Comparison of ENCODE assay signal across 16 mouse cellular contexts in genomic region chr9:102595662-102596436, GRCm38 (mm10). TPM values are rescaled to one million over a fixed set of nuclear protein-coding genes. Genes with fewer than 3 reads are reported as not detected.
DNase-seq lines count a peak whose midpoint lies in the region; ATAC-seq and TF ChIP-seq lines count a peak whose summit lies in the region.
"Had no signal": no experiment of that assay in that cellular context is flagged by ENCODE, and none has a peak within 500 bp of the region (broad histone marks: within the 10 kb centered on the region; RNA-seq: fewer than 3 reads in every experiment).

No protein-coding gene starts in this region.

- DNase-seq in testis, postnatal 14 days (ENCODE audit: low spot score): peak; percentile 34
- DNase-seq in testis, postnatal 10 days (ENCODE audit: low spot score): no peak
- peak; percentile 9 for DNase-seq in Muller cell, postnatal 12 days (ENCODE audit: inconsistent ontology term)
- DNase-seq in kidney, postnatal 14 days: peak; percentile 15
- no peak for DNase-seq in cerebellum, adult 2 months
- DNase-seq: adrenal gland, adult 8-10 months; cerebellum, adult 9-10 months; gastrocnemius, postnatal 14 days; heart, postnatal 14 days; thymus, postnatal 14 days had no signal

- no peak for TF ChIP-seq POLR2A in cerebellum, adult 2 months (IDR thresholded peaks at IDR 0.05; ENCODE audit: borderline replicate concordance, insufficient read depth, low read length)

- no peak overlapping the region for H3K9ac ChIP-seq in intestine, postnatal 0 days (ENCODE audit: low read depth, low read length)
- no peak overlapping the region for H3K9ac ChIP-seq in intestine, embryonic 16.5 days (ENCODE audit: low read depth, low read length)
- H3K9ac ChIP-seq: embryonic facial prominence, embryonic 15.5 days; limb, embryonic 15.5 days had no signal

- no peaks in the 10 kb centered on the region for H3K27me3 ChIP-seq in intestine, postnatal 0 days (replicated peaks; ENCODE audit: control insufficient read depth, insufficient read depth, low read length)
- no peaks in the 10 kb centered on the region for H3K27me3 ChIP-seq in intestine, embryonic 16.5 days (replicated peaks; ENCODE audit: control insufficient read depth, insufficient read depth, low read length)
- no peaks in the 10 kb centered on the region for H3K27me3 ChIP-seq in cerebellum, adult 2 months (ENCODE audit: control insufficient read depth, insufficient read depth, low read length)
- H3K27me3 ChIP-seq: embryonic facial prominence, embryonic 15.5 days; limb, embryonic 15.5 days had no signal

- no peak overlapping the region for H3K4me2 ChIP-seq in intestine, postnatal 0 days (replicated peaks; ENCODE audit: low read depth)
- no peak overlapping the region for H3K4me2 ChIP-seq in intestine, embryonic 16.5 days (ENCODE audit: low read depth, low read length)
- H3K4me2 ChIP-seq: embryonic facial prominence, embryonic 15.5 days; heart, embryonic 11.5 days; limb, embryonic 15.5 days had no signal

- no peaks in the 10 kb centered on the region for H3K9me3 ChIP-seq in intestine, postnatal 0 days (ENCODE audit: control insufficient read depth)
- no peaks in the 10 kb centered on the region for H3K9me3 ChIP-seq in intestine, embryonic 16.5 days (ENCODE audit: control insufficient read depth, low read length)
- H3K9me3 ChIP-seq: embryonic facial prominence, embryonic 15.5 days; limb, embryonic 15.5 days had no signal

- H3K4me1 ChIP-seq in intestine, postnatal 0 days (replicated peaks; ENCODE audit: control insufficient read depth, insufficient read depth, low read length): no peaks in the 10 kb centered on the region
- H3K4me1 ChIP-seq in intestine, embryonic 16.5 days (ENCODE audit: control insufficient read depth, insufficient read depth, low read length): 0 out of 2 replicates have a peak, but pooled peaks cover 3% of the 10 kb centered on the region
- no peaks in the 10 kb centered on the region for H3K4me1 ChIP-seq in cerebellum, adult 2 months (ENCODE audit: control insufficient read depth, insufficient read depth, low read length)
- H3K4me1 ChIP-seq: embryonic facial prominence, embryonic 15.5 days; limb, embryonic 15.5 days had no signal

- peak; percentile 28; the same call in 1 of the 2 replicates for ATAC-seq in intestine, postnatal 0 days
- ATAC-seq in intestine, embryonic 16.5 days: no peak
- ATAC-seq: hindbrain, embryonic 16.5 days had no signal

- H3K36me3 ChIP-seq in intestine, postnatal 0 days (ENCODE audit: control insufficient read depth, insufficient read depth): peaks cover 16% of the 10 kb centered on the region; the same call in 1 of the 2 replicates
- H3K36me3 ChIP-seq in intestine, embryonic 16.5 days (ENCODE audit: control insufficient read depth, insufficient read depth, low read length): peaks cover 2% of the 10 kb centered on the region; the same call in 1 of the 2 replicates

- no peak overlapping the region for H3K27ac ChIP-seq in intestine, postnatal 0 days (ENCODE audit: low read depth, low read length)
- no peak overlapping the region for H3K27ac ChIP-seq in intestine, embryonic 16.5 days (ENCODE audit: low read length)
- H3K27ac ChIP-seq in cerebellum, adult 2 months (ENCODE audit: insufficient read depth, low read length): no peak overlapping the region
- H3K27ac ChIP-seq: embryonic facial prominence, embryonic 15.5 days; limb, embryonic 15.5 days had no signal

- WGBS in intestine, postnatal 0 days: 79% methylated on average over 8 of the region's 8 CpGs
- WGBS in intestine, embryonic 16.5 days: 85% methylated on average over 8 of the region's 8 CpGs
- WGBS in cerebellum, adult 2 months: 64% methylated on average over 8 of the region's 8 CpGs

- no peak for TF ChIP-seq CTCF in intestine, postnatal 0 days (IDR thresholded peaks at IDR 0.05; ENCODE audit: low read depth)
- TF ChIP-seq CTCF in cerebellum, adult 2 months (IDR thresholded peaks at IDR 0.05; ENCODE audit: borderline replicate concordance, insufficient read depth, low read depth, low read length): no peak

- H3K4me3 ChIP-seq in intestine, postnatal 0 days (ENCODE audit: low read depth, low read length): no peak overlapping the region
- no peak overlapping the region for H3K4me3 ChIP-seq in intestine, embryonic 16.5 days (ENCODE audit: low read length)
- H3K4me3 ChIP-seq in cerebellum, adult 2 months (replicated peaks; ENCODE audit: insufficient read depth, low read depth, low read length): no peak overlapping the region
- H3K4me3 ChIP-seq: embryonic facial prominence, embryonic 15.5 days; limb, embryonic 15.5 days had no signal

RNA-seq across cellular contexts. Expression of gene Anapc13, which starts 30.2 kb away (rescaled TPM):
- polyA plus RNA-seq in intestine, postnatal 0 days (2015; fragmentation: Nextera tagmentation; extraction: Ambion mirVana): 182 and 204 TPM in 2 replicates
- polyA plus RNA-seq in intestine, embryonic 16.5 days (2015; fragmentation: Nextera tagmentation; extraction: Ambion mirVana): 175 and 183 TPM in 2 replicates
- polyA plus RNA-seq in cerebellum, adult 2 months (2012; rRNA removed): 189 and 194 TPM in 2 replicates

RNA-seq across cellular contexts. Expression of gene Cep63, which starts 30.5 kb away (rescaled TPM):
- polyA plus RNA-seq in intestine, postnatal 0 days (2015; fragmentation: Nextera tagmentation; extraction: Ambion mirVana): 25.8 and 30.8 TPM in 2 replicates
- 42.7 and 43.2 TPM in 2 replicates for polyA plus RNA-seq in intestine, embryonic 16.5 days (2015; fragmentation: Nextera tagmentation; extraction: Ambion mirVana)
- 24.4 and 27.1 TPM in 2 replicates for polyA plus RNA-seq in cerebellum, adult 2 months (2012; rRNA removed)

Comparison
In these comparisons a context has a peak if more than half of its experiments do, and no peak if none do; other contexts are left out.
1. DNase-seq: peak in testis, postnatal 14 days (single experiment), Muller cell, postnatal 12 days (single experiment) and kidney, postnatal 14 days (single experiment); none in testis, postnatal 10 days (single experiment) and cerebellum, adult 2 months (0 of 2).